Mouse (Mus musculus): Measurements from ENCODE around the gene Hist2h2aa2. TPM values are rescaled to one million over a fixed set of nuclear protein-coding genes. Genes with fewer than 3 reads are reported as not detected.
A peak's percentile ranks its signal among the peaks of the same experiment; 100 is the strongest.

Hist2h2aa2 gene
- total RNA-seq, 2 experiments from 2014 or later: 208 to 213 TPM

DNA sequence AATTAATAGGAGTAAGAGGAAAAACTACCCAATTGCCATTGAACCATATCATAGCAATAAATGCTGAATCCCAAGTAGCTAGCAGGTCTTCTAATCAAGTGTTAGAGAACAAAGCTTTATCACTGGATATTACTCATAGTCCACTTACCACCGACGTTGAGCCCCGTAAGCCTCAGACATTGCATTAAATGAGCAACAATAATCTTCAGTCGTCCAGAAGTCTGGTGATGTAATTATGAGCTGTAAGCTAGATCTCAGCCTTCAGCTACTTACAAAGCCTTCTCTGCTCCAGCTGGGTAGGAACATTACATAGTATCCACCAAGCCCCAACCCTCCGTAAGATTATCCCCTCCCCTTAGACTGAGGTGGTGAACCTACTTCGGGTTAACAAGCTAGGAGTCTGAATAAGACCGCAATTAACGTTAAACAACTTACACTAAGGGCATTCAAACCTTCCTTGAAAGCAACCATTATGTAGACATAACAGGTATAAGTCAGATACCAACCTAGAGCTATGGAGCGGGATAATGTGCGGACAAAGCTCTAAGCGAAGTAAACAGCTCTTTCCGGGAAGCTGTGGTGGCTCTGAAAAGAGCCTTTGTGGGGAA, 2.1 kb downstream of the Hist2h2aa2 start:
- peak overlapping the region; percentile 32 for H3K4me3 ChIP-seq
- TF ChIP-seq CTCF (conservative IDR thresholded peaks at IDR 0.05): no peak
- DNase-seq (ENCODE audit: low spot score in 2 of 2): no peak
- no peak overlapping the region for H3K27ac ChIP-seq

DNA sequence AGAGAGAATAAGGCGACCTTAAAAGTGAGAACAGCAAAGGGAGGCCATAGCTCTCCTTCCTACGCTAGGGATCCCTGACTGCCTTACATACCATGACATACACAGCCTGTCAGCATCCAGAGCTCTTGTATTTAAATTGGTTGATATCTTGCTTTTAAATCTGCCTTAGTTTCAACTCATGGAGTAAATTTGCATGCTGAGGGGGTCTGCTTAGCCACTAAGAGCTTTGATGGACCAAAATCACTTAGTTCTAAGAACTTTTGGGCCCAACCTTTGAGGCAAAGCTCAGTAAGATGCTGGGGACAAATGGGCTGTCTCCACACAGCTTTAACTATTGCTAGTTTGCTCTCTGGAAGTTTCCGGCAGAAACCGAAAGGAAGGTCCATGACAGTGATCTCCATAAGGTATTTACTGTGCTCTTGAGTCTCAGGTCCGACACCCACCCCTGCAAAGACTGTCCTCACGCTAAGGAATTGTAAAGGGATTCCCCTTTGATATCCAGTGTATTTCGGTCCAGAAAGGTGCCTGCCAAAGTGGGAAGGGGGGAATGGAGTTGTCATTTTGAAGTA, 2.7 kb downstream of the Hist2h2aa2 start:
- no peak for TF ChIP-seq CTCF (conservative IDR thresholded peaks at IDR 0.05)
- no peak overlapping the region for H3K4me3 ChIP-seq
- DNase-seq (ENCODE audit: low spot score in 2 of 2): no peak
- no peak overlapping the region for H3K27ac ChIP-seq

- H3K4me3 ChIP-seq: no peak overlapping the region
- TF ChIP-seq CTCF (conservative IDR thresholded peaks at IDR 0.05): no peak
- no peak overlapping the region for H3K27ac ChIP-seq
- DNase-seq (ENCODE audit: low spot score in 2 of 2): no peak
Measured at GRCm38 (mm10) chr3:96236834-96237334, 3.2 kb downstream of the Hist2h2aa2 start.

- TF ChIP-seq CTCF (conservative IDR thresholded peaks at IDR 0.05): no peak
- Histone ChIP-seq H3K4me3 (no peak overlapping the region), H3K27ac (peak overlapping the region; percentile 36)
- DNase-seq (ENCODE audit: low spot score in 2 of 2): no peak
Measured at GRCm38 (mm10) chr3:96235836-96236235, 4.2 kb downstream of the Hist2h2aa2 start.

DNA sequence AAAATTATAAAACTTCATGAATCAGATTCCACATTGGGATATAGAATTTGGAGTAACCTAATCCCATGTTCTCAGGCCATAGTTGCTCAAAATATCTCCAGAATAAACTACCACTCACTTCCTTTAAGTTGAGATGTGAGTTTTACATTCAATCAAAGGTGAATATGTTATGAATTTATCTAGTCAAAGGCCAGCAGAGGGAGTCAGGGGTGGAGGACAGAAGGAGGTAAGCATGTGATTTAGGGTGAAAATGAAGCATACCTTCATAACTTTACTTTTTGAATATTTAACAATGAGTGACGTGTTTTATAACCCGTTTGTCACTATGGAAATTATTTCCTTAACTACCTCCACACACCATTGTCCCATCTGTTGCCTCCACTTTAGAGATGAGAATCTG, 5.2 kb downstream of the Hist2h2aa2 start:
- TF ChIP-seq CTCF (conservative IDR thresholded peaks at IDR 0.05): peak; percentile 30; the same call in 1 of the 2 replicates
- no peak for DNase-seq (ENCODE audit: low spot score in 2 of 2)
- Histone ChIP-seq H3K27ac (peak overlapping the region; percentile 36; the same call in 1 of the 2 replicates), H3K4me3 (no peak overlapping the region)

GRCm38 (mm10) chr3:96231758-96232120, 8.3 kb downstream of the Hist2h2aa2 start:
- Histone ChIP-seq H3K27ac (no peak overlapping the region), H3K4me3 (no peak overlapping the region)
- DNase-seq (ENCODE audit: low spot score in 2 of 2): no peak
- TF ChIP-seq CTCF (conservative IDR thresholded peaks at IDR 0.05): no peak

- Histone ChIP-seq H3K27ac (no peak overlapping the region), H3K4me3 (no peak overlapping the region)
- no peak for TF ChIP-seq CTCF (conservative IDR thresholded peaks at IDR 0.05)
- DNase-seq (ENCODE audit: low spot score in 2 of 2): no peak
Measured at GRCm38 (mm10) chr3:96230910-96231757, 8.9 kb downstream of the Hist2h2aa2 start.

GRCm38 (mm10) chr3:96230404-96230803, 9.7 kb downstream of the Hist2h2aa2 start:
- no peak for TF ChIP-seq CTCF (conservative IDR thresholded peaks at IDR 0.05)

GRCm38 (mm10) chr3:96228828-96229227, 11.2 kb downstream of the Hist2h2aa2 start:
- no peak for DNase-seq (ENCODE audit: low spot score in 2 of 2)
- no peak for TF ChIP-seq CTCF (conservative IDR thresholded peaks at IDR 0.05)
- H3K27ac ChIP-seq: no peak overlapping the region
- no peak overlapping the region for H3K4me3 ChIP-seq

More at GRCm38 (mm10) chr3:96230404-96230803, 9.7 kb downstream of the Hist2h2aa2 start:
- no peak for DNase-seq (ENCODE audit: low spot score in 2 of 2)
- Histone ChIP-seq H3K27ac (no peak overlapping the region), H3K4me3 (no peak overlapping the region)

DNA sequence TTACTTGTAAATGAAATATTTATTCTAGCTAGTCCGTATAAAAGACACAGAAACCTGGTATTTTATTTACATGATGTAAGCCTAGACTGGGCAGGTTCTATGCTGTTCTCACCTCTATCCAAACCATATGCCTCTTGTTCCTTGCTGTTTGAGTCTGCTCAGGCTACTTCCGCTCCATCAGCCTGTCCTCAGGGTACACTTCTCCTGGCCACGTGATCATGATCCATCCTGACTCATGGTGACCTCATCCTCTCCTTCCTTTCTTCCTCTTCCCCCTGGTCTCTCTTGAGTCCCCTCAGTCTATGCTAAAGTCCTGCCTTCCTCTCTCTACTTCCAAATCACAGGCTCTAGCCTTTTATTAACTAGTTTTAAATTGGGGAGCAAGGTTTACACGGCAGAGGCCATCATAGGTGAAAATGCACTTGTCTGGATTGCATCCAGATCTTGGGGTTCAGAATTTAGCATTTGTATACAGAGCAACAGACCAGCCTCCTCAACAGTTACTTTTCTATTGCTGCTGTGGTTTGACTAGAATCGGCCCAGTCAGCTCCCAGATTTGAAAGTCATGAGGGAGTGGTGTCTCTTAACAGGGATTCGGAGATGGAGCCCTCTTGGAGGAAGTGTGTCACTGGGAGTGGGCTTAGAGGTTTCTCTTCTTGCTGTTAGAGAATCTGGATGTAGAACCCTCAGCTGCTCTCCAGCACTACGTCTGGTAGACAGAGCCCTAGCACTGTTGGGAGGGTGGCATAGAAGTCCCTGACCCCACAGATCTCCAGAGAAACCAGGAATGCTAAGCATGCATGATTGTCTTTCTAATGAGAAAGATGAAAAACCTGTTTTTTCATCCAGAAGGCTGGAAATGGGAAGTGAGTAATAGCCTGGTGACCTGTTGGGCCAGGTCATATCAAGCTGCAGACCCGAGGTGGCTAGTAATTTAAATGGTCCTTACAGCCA, 13.1 kb downstream of the Hist2h2aa2 start:
- no peak overlapping the region for H3K27ac ChIP-seq
- TF ChIP-seq CTCF (conservative IDR thresholded peaks at IDR 0.05): no peak

DNA sequence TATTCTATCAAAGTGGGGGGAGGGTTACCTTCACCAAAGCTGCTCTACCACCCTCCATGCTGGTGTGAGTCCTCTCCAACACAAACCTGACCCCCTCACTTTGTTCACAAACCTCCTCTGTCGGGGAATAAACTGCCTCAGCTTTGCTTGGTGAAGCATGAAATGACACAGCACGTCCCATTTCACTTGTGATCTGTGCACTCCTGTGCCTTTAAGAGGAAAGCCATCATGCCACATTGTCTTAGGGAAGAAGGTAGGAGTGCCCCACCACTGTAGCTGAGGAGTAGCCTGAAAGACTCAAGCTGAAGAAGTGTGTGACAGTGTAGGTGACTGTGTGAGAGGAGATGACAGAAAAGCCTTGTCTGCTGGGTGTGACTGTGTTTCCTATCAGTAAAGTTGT, 14.7 kb downstream of the Hist2h2aa2 start:
- no peak for DNase-seq (ENCODE audit: low spot score in 2 of 2)
- Histone ChIP-seq H3K27ac (no peak overlapping the region), H3K4me3 (no peak overlapping the region)
- no peak for TF ChIP-seq CTCF (conservative IDR thresholded peaks at IDR 0.05)

More for the DNA sequence above, 13.1 kb downstream of the Hist2h2aa2 start:
- DNase-seq (ENCODE audit: low spot score in 2 of 2): no peak
- H3K4me3 ChIP-seq: no peak overlapping the region

GRCm38 (mm10) chr3:96222774-96223173, 17.3 kb downstream of the Hist2h2aa2 start:
- Histone ChIP-seq H3K4me3 (peak overlapping the region; percentile 90; the same call in 1 of the 2 replicates), H3K27ac (peak overlapping the region; percentile 100; the same call in 1 of the 2 replicates)
- no peak for TF ChIP-seq CTCF (conservative IDR thresholded peaks at IDR 0.05)
- no peak for DNase-seq (ENCODE audit: low spot score in 2 of 2)

Data from layer of hippocampus, adult 2 months (tissue).